Mouse (Mus musculus) liver, embryonic 11.5 days (tissue): Measurements from ENCODE around the gene C77080. TPM values are rescaled to one million over a fixed set of nuclear protein-coding genes. Genes with fewer than 3 reads are reported as not detected.
A peak's percentile ranks its signal among the peaks of the same experiment; 100 is the strongest.

Experiments
- ATAC-seq: fragments of 200-750 bp; cut with Nextera tagmentation; replicated peaks from 2 replicates; pipeline ENCODE4 v1.8.0; 2017; ENCODE audit warnings: moderate number of reproducible peaks, mild to moderate bottlenecking, moderate TSS enrichment, moderate library complexity; ENCODE audit not compliant: low FRiP score
- DNase-seq: peaks from one replicate; pipeline ENCODE4 v3.0.0-alpha.2; 2017; ENCODE audit warnings: low spot score
- H3K27ac ChIP-seq: fragments of 300-500 bp; sonication (generic); 2 replicates; pipeline ENCODE4 v1.5.1; 2014; ENCODE audit warnings: mild to moderate bottlenecking, low read depth, low read length, control low read depth
- H3K27me3 ChIP-seq: fragments of 300-500 bp; sonication (generic); replicated peaks from 2 replicates; pipeline ENCODE4 v1.6.1; 2014; ENCODE audit warnings: low read length, mixed read lengths; ENCODE audit not compliant: control insufficient read depth, insufficient read depth
- H3K36me3 ChIP-seq: fragments of 300-500 bp; sonication (generic); 2 replicates; pipeline ENCODE4 v1.6.1; 2014; ENCODE audit warnings: mild to moderate bottlenecking, low read length, moderate library complexity, mixed read lengths; ENCODE audit not compliant: control insufficient read depth, insufficient read depth
- H3K4me1 ChIP-seq: fragments of 300-500 bp; sonication (generic); replicated peaks from 2 replicates; pipeline ENCODE4 v1.6.1; 2014; ENCODE audit warnings: low read length, mixed read lengths; ENCODE audit not compliant: control insufficient read depth, insufficient read depth
- H3K4me2 ChIP-seq: fragments of 300-500 bp; sonication (generic); 2 replicates; pipeline ENCODE4 v1.6.1; 2014; ENCODE audit warnings: mild to moderate bottlenecking, control low read depth, moderate library complexity
- H3K4me3 ChIP-seq: fragments of 300-500 bp; sonication (generic); 2 replicates; pipeline ENCODE4 v1.5.1; 2014; ENCODE audit warnings: low read depth, low read length, control low read depth
- H3K9ac ChIP-seq: fragments of 300-500 bp; sonication (generic); 2 replicates; pipeline ENCODE4 v1.6.1; 2014; ENCODE audit warnings: low read depth, low read length, control low read depth
- H3K9me3 ChIP-seq: fragments of 300-500 bp; sonication (generic); 2 replicates; pipeline ENCODE4 v1.6.1; 2016; ENCODE audit warnings: low read length, inconsistent platforms, mixed read lengths; ENCODE audit not compliant: control insufficient read depth
- WGBS: fragments of 180-500 bp; shearing (Covaris S2); extraction: QIAGEN DNeasy Blood & Tissue Kit; methylation state at CpG from one replicate; pipeline ENCODE4 v1.1.7; 2014; 5-methylcytosine and 5-hydroxymethylcytosine counted together
- polyA plus RNA-seq: library from polyadenylated mRNA; unstranded; fragments of >200 nt; fragmentation: Nextera tagmentation; extraction: Ambion mirVana; gene quantifications from 2 replicates; pipeline ENCODE4 v1.2.1, GENCODE M21; 2014

C77080 gene
- polyA plus RNA-seq, 1 experiment from 2014 or later: 1.2 TPM

GRCm38 (mm10) chr4:129250759-129251481 lies 10.3 kb downstream of the C77080 start:
- Histone ChIP-seq H3K4me1 (peaks cover 16% of the 10 kb centered on the region; the same call in 1 of the 2 replicates), H3K27ac (no peak overlapping the region), H3K36me3 (no peaks in the 10 kb centered on the region), H3K4me2 (peak overlapping the region; percentile 23), H3K9ac (no peak overlapping the region), H3K27me3 (peaks cover 55% of the 10 kb centered on the region), H3K9me3 (no peaks in the 10 kb centered on the region), H3K4me3 (no peak overlapping the region)
- ATAC-seq (no peak; the same call in 1 of the 2 replicates), DNase-seq (no peak)
- 26% methylated on average over 15 of the region's 15 CpGs for WGBS

GRCm38 (mm10) chr4:129249288-129249687 lies 11.9 kb downstream of the C77080 start:
- peaks cover 16% of the 10 kb centered on the region for H3K4me1 ChIP-seq
- no peak overlapping the region for H3K4me2 ChIP-seq
- H3K4me3 ChIP-seq: no peak overlapping the region
- no peak overlapping the region for H3K27ac ChIP-seq
- H3K27me3 ChIP-seq: peaks cover 63% of the 10 kb centered on the region
- H3K9ac ChIP-seq: no peak overlapping the region
- DNase-seq: no peak
- no peak for ATAC-seq
- no peaks in the 10 kb centered on the region for H3K36me3 ChIP-seq
- H3K9me3 ChIP-seq: no peaks in the 10 kb centered on the region
- 36% methylated on average over 7 of the region's 7 CpGs for WGBS

GRCm38 (mm10) chr4:129248243-129248767 lies 12.9 kb downstream of the C77080 start:
- Histone ChIP-seq H3K27ac (no peak overlapping the region), H3K9me3 (no peaks in the 10 kb centered on the region), H3K4me3 (peak overlapping the region; percentile 68), H3K9ac (peak overlapping the region; percentile 59), H3K27me3 (peaks cover 63% of the 10 kb centered on the region), H3K4me2 (peak overlapping the region; percentile 93), H3K4me1 (peaks cover 16% of the 10 kb centered on the region), H3K36me3 (no peaks in the 10 kb centered on the region)
- WGBS: under 1% methylated on average over 40 of the region's 74 CpGs
- ATAC-seq: peak; percentile 10; the same call in 1 of the 2 replicates
- no peak for DNase-seq

GRCm38 (mm10) chr4:129247381-129248242 lies 13.6 kb downstream of the C77080 start:
- Histone ChIP-seq H3K9me3 (no peaks in the 10 kb centered on the region), H3K9ac (peak overlapping the region; percentile 59), H3K27ac (no peak overlapping the region), H3K27me3 (peaks cover 63% of the 10 kb centered on the region), H3K4me2 (peak overlapping the region; percentile 93), H3K4me3 (peak overlapping the region; percentile 68), H3K4me1 (peaks cover 18% of the 10 kb centered on the region), H3K36me3 (no peaks in the 10 kb centered on the region)
- DNase-seq (no peak), ATAC-seq (peak; percentile 21; the same call in 1 of the 2 replicates)
- 9% methylated on average over 24 of the region's 24 CpGs for WGBS

GRCm38 (mm10) chr4:129246360-129247301 lies 14.6 kb downstream of the C77080 start:
- Histone ChIP-seq H3K36me3 (no peaks in the 10 kb centered on the region), H3K27me3 (peaks cover 64% of the 10 kb centered on the region), H3K4me2 (no peak overlapping the region), H3K9ac (no peak overlapping the region), H3K4me3 (no peak overlapping the region), H3K27ac (no peak overlapping the region), H3K9me3 (no peaks in the 10 kb centered on the region), H3K4me1 (peaks cover 19% of the 10 kb centered on the region)
- DNase-seq: no peak
- no peak for ATAC-seq
- WGBS: 30% methylated on average over 15 of the region's 15 CpGs

GRCm38 (mm10) chr4:129244802-129245201 lies 16.4 kb downstream of the C77080 start:
- no peaks in the 10 kb centered on the region for H3K9me3 ChIP-seq
- WGBS: 44% methylated on average over 4 of the region's 4 CpGs
- no peak overlapping the region for H3K27ac ChIP-seq
- peaks cover 17% of the 10 kb centered on the region for H3K4me1 ChIP-seq
- H3K9ac ChIP-seq: no peak overlapping the region
- no peak overlapping the region for H3K4me3 ChIP-seq
- ATAC-seq (no peak), DNase-seq (no peak)
- peaks cover 56% of the 10 kb centered on the region for H3K27me3 ChIP-seq
- no peak overlapping the region for H3K4me2 ChIP-seq
- H3K36me3 ChIP-seq: no peaks in the 10 kb centered on the region

GRCm38 (mm10) chr4:129242761-129243160 lies 18.4 kb downstream of the C77080 start:
- Histone ChIP-seq H3K27me3 (peaks cover 53% of the 10 kb centered on the region), H3K9ac (no peak overlapping the region), H3K27ac (no peak overlapping the region), H3K4me1 (peaks cover 26% of the 10 kb centered on the region), H3K4me3 (no peak overlapping the region), H3K36me3 (no peaks in the 10 kb centered on the region), H3K9me3 (no peaks in the 10 kb centered on the region), H3K4me2 (no peak overlapping the region)
- ATAC-seq (no peak), DNase-seq (no peak)
- 46% methylated on average over 4 of the region's 4 CpGs for WGBS

GRCm38 (mm10) chr4:129242327-129242726 lies 18.9 kb downstream of the C77080 start:
- Histone ChIP-seq H3K4me1 (peaks cover 27% of the 10 kb centered on the region), H3K4me2 (no peak overlapping the region), H3K27me3 (peaks cover 53% of the 10 kb centered on the region), H3K9ac (no peak overlapping the region), H3K27ac (no peak overlapping the region), H3K36me3 (no peaks in the 10 kb centered on the region), H3K9me3 (no peaks in the 10 kb centered on the region), H3K4me3 (no peak overlapping the region)
- ATAC-seq: no peak
- DNase-seq: no peak
- 57% methylated on average over 4 of the region's 4 CpGs for WGBS
